Mouse (Mus musculus): ENCODE data around the gene Ltbp1.
A peak's percentile ranks its signal among the peaks of the same experiment; 100 is the strongest.

Gene Ltbp1

DNA sequence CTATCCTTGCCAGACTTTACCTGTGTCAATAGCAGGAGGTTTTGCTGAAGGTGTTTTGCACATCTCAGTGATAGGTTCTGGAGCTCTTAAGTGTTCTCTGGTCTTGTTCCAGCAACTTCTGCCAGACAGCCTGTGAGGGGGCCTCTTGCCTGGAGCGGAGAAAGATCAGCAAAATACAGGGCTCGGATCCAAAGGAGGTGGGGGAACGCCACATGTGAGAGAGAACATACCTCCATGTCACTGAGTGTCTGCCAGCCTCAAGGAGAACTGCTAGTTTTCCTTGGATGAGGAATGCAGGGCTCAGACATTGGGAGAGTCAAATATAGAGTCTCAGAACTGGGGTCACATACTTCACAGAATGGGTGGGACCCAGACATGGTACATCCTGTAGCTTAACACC, 230.4 kb downstream of the Ltbp1 start:
- no peak for DNase-seq (ENCODE audit: low read depth, low spot score)

- no peak for DNase-seq (ENCODE audit: low read depth, low spot score)
These were observed 231.2 kb downstream of the Ltbp1 start for GRCm38 (mm10) chr17:75236543-75236942.

- no peak for DNase-seq (ENCODE audit: low read depth, low spot score)
These were observed 232.1 kb downstream of the Ltbp1 start for GRCm38 (mm10) chr17:75237456-75237855.

DNA sequence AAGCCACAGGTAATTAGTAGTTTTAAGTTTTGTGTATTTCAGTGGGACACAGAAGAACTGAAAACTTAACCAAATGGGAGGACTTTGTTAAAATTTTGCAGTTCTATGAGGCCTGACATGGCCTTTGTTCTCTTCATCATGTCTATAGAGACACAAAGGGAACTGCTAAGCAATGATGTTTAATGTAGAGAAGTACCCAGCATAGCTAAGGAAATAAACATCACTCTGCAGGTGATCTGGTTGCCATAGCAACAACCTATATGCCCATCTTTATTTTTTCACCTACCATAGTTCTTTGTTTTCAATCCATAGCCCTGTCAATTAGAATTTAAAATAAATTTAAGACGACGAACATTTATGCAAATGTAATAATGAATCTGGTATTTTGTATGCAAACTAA, 233.3 kb downstream of the Ltbp1 start:
- DNase-seq (ENCODE audit: low read depth, low spot score): no peak

DNA sequence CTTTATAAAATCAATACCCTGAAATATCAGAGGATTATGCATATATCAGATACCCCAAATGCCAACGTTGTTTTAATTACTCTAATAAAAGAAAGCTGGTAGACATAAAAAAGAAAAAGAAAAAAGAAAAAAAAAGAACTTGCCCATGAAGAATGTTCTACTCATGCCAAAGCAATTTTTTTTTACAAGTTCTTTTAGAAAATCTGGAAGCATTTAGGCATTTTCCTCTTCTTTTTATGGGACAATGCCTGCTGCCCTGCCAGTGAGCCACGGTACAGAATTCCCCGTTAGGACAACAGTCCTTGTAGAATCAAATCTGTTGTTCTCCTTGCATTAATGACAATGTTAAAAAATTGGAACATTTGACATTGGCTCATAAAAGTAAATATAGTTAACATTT, 234.2 kb downstream of the Ltbp1 start:
- peak; percentile 17 for DNase-seq (ENCODE audit: low read depth, low spot score)

GRCm38 (mm10) chr17:75242086-75242485, 236.7 kb downstream of the Ltbp1 start:
- no peak for DNase-seq (ENCODE audit: low read depth, low spot score)

GRCm38 (mm10) chr17:75243221-75243620, 237.9 kb downstream of the Ltbp1 start:
- no peak for DNase-seq (ENCODE audit: low read depth, low spot score)

GRCm38 (mm10) chr17:75244148-75244547, 238.8 kb downstream of the Ltbp1 start:
- no peak for DNase-seq (ENCODE audit: low read depth, low spot score)

DNA sequence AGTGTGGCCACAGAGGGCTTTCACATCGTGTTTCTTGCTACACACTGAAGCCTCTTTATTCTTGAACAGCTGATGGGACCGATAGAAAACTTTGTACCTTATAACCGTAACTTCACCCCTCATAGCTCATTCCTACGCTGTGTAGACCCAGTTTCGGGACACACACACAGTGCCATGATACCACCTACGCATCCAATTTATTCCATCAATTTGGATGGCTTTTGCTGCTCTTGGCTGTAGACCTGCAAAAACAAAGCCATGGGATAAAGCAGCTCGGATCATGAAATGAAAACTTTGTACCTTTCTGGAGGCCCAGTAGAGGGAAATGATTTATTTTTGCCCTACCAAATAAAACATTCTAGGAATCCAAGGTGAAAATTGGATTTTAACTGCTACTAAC, 239.7 kb downstream of the Ltbp1 start:
- no peak for DNase-seq (ENCODE audit: low read depth, low spot score)

DNA sequence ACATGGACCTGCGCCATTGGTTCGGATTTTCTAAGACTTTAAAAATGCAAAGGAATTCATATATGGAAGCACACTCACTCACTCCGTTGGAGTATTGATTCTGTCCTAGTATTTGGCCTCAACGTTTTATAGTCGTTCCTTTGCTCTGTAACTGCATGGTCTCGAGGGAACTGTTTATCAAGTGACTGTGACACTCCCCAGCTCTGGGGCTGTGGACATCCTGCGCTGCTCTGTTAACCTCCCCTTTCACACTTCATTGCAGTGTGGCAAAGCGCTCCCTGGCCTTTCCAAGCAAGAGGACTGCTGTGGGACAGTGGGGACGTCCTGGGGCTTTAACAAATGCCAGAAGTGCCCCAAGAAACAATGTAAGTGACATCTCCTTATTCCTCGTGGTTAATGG, 243.3 kb downstream of the Ltbp1 start:
- peak; percentile 7 for DNase-seq (ENCODE audit: low read depth, low spot score)

DNA sequence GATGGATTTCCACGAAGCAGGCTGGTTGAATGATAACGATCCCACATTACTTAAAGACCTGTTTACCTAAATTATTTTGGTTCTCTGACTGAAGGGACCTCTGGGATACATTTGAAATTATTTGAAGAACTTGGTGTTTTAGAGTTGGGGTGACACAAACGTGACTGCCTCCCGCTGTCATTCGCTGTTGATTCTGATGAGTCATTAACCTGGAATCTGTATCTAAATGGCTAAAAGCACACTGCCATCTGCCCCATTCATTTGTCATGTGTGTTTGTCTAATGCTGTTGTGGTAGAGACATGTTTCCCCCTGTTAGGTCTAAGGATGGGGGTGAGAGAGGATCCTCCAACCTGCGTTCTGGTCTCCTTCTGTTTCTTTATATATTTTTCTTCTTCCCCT, 245.2 kb downstream of the Ltbp1 start:
- DNase-seq (ENCODE audit: low read depth, low spot score): no peak

DNA sequence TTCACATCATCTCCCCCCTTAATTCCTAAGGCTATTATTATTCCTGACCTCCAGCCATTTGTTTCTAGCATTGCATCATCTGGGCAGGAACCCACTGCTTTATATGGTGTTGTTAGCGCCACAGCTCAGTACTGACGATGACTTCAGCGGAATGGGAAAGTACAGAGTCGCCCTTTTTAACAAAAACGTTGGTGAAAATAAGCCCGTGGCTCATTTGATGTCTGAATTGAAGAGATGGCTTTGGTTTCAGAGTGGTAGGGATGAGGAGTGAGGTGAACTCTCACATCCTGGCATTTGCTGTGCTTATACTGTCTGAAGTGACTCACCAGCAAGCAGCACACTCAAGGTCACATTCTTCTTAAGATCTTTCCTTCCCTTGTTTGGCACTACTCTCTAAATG, 245.7 kb downstream of the Ltbp1 start:
- no peak for DNase-seq (ENCODE audit: low read depth, low spot score)

- DNase-seq (ENCODE audit: low read depth, low spot score): no peak
These were observed 247.2 kb downstream of the Ltbp1 start for GRCm38 (mm10) chr17:75252540-75252939.

DNA sequence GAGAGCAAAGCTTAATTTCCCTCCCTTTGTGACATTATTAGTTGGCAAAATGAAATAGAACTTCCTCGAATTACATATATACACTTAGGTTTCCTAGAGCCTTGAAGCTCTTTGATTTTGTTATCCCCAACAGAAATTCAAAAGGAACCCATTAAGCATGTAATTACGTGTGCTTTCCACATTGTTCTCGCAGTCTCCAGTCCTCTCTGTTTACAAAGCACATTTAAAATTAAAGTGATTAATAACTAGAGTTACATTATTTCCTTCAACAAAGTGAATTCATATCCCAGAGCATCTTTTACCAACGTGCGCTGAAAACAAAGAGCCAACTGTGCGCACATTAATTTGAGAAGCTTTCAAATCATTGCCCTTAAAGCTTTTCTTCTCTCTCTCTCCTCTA, 249.5 kb downstream of the Ltbp1 start:
- DNase-seq (ENCODE audit: low read depth, low spot score): no peak

GRCm38 (mm10) chr17:75255967-75256366, 250.6 kb downstream of the Ltbp1 start:
- DNase-seq (ENCODE audit: low read depth, low spot score): no peak

DNA sequence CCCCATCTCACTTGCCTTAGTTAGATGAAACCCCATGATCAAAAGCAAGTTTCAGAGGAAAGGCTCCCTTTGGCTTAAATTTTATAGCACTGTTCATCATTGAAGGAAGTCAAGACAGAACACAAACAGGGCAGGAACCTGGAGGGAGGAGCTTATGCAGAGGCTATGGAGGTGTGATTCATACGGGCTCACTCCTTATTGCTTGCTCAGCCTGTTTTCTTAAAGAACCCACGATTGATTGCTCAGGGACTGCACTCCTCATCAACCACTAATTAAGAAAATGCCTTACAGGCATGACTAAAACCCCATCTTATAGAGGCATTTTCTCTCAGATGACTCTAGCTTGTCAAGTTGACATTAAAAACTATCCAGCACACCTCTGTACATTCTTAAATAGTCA, 253.1 kb downstream of the Ltbp1 start:
- no peak for DNase-seq (ENCODE audit: low read depth, low spot score)

- DNase-seq (ENCODE audit: low read depth, low spot score): no peak
These were observed 258.1 kb downstream of the Ltbp1 start for GRCm38 (mm10) chr17:75263336-75263990.

GRCm38 (mm10) chr17:75268506-75268905, 263.1 kb downstream of the Ltbp1 start:
- no peak for DNase-seq (ENCODE audit: low read depth, low spot score)

- DNase-seq (ENCODE audit: low read depth, low spot score): no peak
These were observed 267.1 kb downstream of the Ltbp1 start for GRCm38 (mm10) chr17:75272446-75272845.

DNA sequence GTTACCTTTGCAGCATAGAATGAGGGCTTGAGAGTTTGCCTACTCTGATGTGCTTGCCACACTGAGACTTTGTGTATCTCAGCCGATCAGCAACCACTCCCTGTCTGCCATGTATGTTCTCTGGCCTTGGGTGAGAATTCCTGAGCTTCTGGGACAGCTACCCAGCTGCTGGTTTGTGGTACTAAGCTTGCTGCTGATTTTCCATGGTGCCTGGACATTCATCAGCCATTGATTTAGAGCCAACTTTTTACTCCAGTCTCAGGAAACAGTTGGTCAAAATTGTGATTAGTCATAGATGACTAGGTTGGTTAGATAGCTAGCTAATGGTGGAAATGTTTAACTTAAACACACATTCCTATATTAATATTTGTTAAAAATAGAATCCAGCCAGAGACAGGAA, 267.9 kb downstream of the Ltbp1 start:
- DNase-seq (ENCODE audit: low read depth, low spot score): no peak

DNA sequence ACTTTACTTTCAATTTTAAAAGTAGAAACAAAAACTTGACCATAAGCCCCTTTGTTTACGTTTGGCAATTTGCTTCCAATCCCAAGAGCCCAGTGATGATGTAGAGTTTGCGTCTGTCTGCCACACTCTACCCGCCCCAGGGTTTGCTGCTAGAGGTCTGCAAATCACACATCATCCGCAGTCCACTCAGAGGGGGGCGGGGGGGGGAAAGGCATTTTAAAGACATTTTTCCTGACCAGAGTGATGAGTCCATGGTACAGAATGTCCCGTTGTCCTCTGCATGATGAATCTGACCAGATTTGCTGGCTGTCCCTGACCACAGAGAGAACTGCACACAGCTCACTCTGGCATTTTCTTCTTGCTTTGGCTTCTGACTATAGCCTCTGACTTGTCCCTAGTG, 269.9 kb downstream of the Ltbp1 start:
- DNase-seq (ENCODE audit: low read depth, low spot score): no peak

- DNase-seq (ENCODE audit: low read depth, low spot score): no peak
These were observed 272.7 kb downstream of the Ltbp1 start for GRCm38 (mm10) chr17:75278106-75278505.

- no peak for DNase-seq (ENCODE audit: low read depth, low spot score)
These were observed 273.2 kb downstream of the Ltbp1 start for GRCm38 (mm10) chr17:75278561-75278960.

DNA sequence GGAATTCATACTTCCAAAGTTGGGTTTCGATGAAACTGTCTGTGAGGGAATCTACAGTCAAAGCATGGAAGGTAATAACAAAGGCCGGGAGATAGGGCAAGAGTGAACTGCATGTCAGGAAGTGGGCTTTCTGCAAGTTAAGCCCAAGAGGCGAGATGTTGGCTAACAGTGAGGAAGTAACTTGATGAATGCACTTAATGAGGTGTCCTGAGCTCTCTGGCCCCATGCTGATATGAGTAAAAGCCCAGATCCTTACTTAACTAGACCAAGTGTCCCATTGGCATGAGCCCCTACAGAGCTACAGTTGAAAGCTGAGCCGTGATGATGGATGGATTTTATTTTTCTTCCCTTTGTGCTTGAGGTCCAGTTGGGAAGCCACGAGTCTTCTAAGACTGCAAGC, 276.0 kb downstream of the Ltbp1 start:
- no peak for DNase-seq (ENCODE audit: low read depth, low spot score)
